Mouse (Mus musculus) heart, embryonic 16.5 days (tissue): ENCODE results near the gene Lhfpl3. TPM values are rescaled to one million over a fixed set of nuclear protein-coding genes. Genes with fewer than 3 reads are reported as not detected.
"Not testable (repeated sequence)": the region's sequence is repeated elsewhere in the genome, so short reads cannot be mapped to it uniquely, and the experiment has no call there.

ENCODE experiments used
- ATAC-seq: fragments of 200-750 bp; cut with Nextera tagmentation; replicated peaks from 2 replicates; pipeline ENCODE4 v1.8.0; 2017; ENCODE audit warnings: moderate number of reproducible peaks; ENCODE audit not compliant: insufficient read depth, low FRiP score; ENCODE audit errors: extremely low read depth
- H3K27ac ChIP-seq: fragments of 300-500 bp; sonication (generic); 2 replicates; pipeline ENCODE4 v1.5.1; 2014; ENCODE audit warnings: mild to moderate bottlenecking, low read length, control low read depth, moderate library complexity
- H3K27me3 ChIP-seq: fragments of 300-500 bp; sonication (generic); 2 replicates; pipeline ENCODE4 v1.6.1; 2014; ENCODE audit warnings: low read length, mixed read lengths; ENCODE audit not compliant: control insufficient read depth, insufficient read depth
- H3K36me3 ChIP-seq: fragments of 300-500 bp; sonication (generic); 2 replicates; pipeline ENCODE4 v1.6.1; 2014; ENCODE audit not compliant: control insufficient read depth, insufficient read depth
- H3K4me1 ChIP-seq: fragments of 300-500 bp; sonication (generic); 2 replicates; pipeline ENCODE4 v1.6.1; 2014; ENCODE audit warnings: low read length, mixed read lengths; ENCODE audit not compliant: control insufficient read depth, insufficient read depth
- H3K4me2 ChIP-seq: fragments of 300-500 bp; sonication (generic); 2 replicates; pipeline ENCODE4 v1.6.1; 2014; ENCODE audit warnings: low read depth, mild to moderate bottlenecking, control low read depth, low read length
- H3K4me3 ChIP-seq: fragments of 300-500 bp; sonication (generic); 2 replicates; pipeline ENCODE4 v1.5.1; 2014; ENCODE audit warnings: mild to moderate bottlenecking, control low read depth, low read length
- H3K9ac ChIP-seq: fragments of 300-500 bp; sonication (generic); 2 replicates; pipeline ENCODE4 v1.6.1; 2014; ENCODE audit warnings: low read length, control low read depth
- H3K9me3 ChIP-seq: fragments of 300-500 bp; sonication (generic); replicated peaks from 2 replicates; pipeline ENCODE4 v1.6.1; 2016; ENCODE audit warnings: low read length; ENCODE audit not compliant: control insufficient read depth
- WGBS: fragments of 180-500 bp; shearing (Covaris S2); extraction: QIAGEN DNeasy Blood & Tissue Kit; methylation state at CpG from one replicate; pipeline ENCODE4 v1.1.7; 2014; 5-methylcytosine and 5-hydroxymethylcytosine counted together
- polyA plus RNA-seq: library from polyadenylated mRNA; unstranded; fragments of >200 nt; fragmentation: Nextera tagmentation; extraction: Ambion mirVana; gene quantifications from 2 replicates; pipeline ENCODE4 v1.2.1, GENCODE M21; 2015

Gene Lhfpl3
- polyA plus RNA-seq = 0.05 TPM in 1 of 2 replicates, not detected in the other

DNA sequence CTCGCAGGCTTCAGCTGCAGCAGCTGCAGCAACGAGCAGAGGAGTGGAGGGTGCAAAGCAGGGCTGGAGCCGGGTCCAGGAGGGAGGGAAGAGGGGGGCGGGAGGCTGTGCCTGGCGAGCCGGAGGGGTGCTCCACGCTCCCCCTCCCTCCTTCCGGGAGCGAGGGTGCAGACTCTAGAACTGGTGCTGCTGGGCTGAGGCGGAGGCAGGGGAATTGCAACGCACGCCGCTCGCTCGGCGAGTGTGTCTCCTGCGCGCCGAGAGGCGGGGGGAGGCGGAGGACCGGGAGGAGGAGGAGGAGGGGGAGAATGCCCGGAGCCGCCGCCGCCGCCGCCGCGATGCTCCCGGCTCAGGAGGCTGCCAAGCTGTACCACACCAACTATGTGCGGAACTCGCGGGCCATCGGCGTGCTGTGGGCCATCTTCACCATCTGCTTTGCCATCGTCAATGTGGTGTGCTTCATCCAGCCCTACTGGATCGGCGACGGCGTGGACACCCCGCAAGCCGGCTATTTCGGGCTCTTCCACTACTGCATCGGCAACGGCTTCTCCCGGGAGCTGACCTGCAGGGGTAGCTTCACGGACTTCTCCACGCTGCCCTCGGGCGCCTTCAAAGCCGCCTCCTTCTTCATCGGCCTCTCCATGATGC lies at the start of gene Lhfpl3:
TSS of gene Lhfpl3 (plus strand) at position 175 of the 648 bp plus-strand sequence.
- Histone ChIP-seq H3K4me1 (peaks cover 3% of the 10 kb centered on the region; the same call in 1 of the 2 replicates), H3K4me2 (peak within 1 kb of the TSS; percentile 67), H3K9me3 (no peaks in the 10 kb centered on the region), H3K9ac (no peak within 1 kb of the TSS), H3K4me3 (peak within 1 kb of the TSS; percentile 47), H3K27ac (no peak within 1 kb of the TSS), H3K27me3 (peaks cover 36% of the 10 kb centered on the region), H3K36me3 (no peaks in the 10 kb centered on the region)
- ATAC-seq = no peak; the same call in 1 of the 2 replicates
- WGBS = under 1% methylated on average over 50 of the region's 53 CpGs

DNA sequence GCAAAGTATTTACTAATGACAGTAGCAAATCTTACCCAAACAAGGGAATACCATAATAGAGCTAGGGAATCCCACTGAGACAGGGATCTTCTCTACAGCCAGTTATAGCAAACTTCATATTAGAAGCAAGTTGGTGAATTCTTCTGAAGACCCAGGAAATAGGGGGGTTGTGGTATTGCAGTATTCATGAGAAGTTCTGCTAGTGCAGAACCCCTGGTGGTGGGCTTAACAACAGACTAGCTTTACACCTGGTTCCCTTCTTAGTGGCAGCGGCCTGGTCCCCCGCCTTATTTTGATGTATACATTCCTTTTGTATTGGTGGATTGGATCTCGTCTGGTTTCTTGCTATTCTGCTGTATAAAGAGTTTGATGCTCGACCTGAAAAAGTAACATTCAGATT lies 39.6 kb upstream of the Lhfpl3 start:
- not testable (repeated sequence) for H3K4me2 ChIP-seq, H3K9ac ChIP-seq, ATAC-seq, H3K4me1 ChIP-seq, H3K27ac ChIP-seq, H3K4me3 ChIP-seq, H3K9me3 ChIP-seq, H3K27me3 ChIP-seq, H3K36me3 ChIP-seq
- 80% methylated on average over 4 of the region's 4 CpGs for WGBS

DNA sequence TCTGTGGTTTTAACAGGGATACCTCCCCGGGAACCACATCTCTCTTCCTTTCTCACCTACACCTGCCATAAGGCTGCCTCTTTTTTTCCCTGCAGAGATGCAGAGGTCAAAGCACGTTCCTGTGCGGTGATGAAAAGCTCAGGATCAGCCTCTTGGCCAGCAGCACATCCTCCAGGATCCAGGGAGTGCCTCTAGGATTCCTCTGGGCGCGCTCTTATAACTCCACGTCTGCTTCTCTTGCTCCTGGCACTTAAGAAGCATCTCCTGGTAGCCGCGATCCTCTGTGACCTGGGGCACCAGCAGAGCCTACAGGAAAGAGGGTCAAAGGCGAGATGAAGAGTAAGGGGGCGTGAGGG lies 352 bp upstream of the Lhfpl3 start:
- Histone ChIP-seq H3K4me1 (peaks cover 3% of the 10 kb centered on the region; the same call in 1 of the 2 replicates), H3K9me3 (no peaks in the 10 kb centered on the region), H3K4me3 (peak overlapping the region; percentile 47), H3K4me2 (peak overlapping the region; percentile 67), H3K27ac (no peak overlapping the region), H3K9ac (no peak overlapping the region), H3K36me3 (no peaks in the 10 kb centered on the region), H3K27me3 (peaks cover 36% of the 10 kb centered on the region)
- no peak for ATAC-seq
- 4% methylated on average over 10 of the region's 10 CpGs for WGBS

DNA sequence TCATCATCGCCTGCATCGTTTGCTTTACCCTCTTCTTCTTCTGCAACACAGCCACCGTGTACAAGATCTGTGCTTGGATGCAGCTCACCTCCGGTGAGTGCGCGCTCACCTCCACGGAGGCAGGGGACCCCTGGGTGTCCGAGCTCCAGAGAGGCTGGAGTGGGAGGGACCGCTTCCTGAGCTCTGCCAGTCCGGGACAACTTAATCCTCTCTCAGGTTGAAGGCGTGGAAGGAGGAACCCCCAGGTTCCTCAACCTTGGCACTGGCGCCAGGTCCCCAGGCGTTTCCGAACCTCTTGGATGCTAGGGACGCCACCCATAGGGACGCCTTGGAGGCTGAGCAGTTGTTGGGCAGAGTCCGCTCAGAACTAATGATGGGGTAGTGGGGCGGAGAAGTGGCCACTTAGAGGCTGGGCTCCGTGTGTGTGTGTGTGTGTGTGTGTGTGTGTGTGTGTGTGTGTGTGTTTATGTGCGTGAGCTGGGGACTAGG lies 718 bp downstream of the Lhfpl3 start:
- WGBS = 1% methylated on average over 19 of the region's 20 CpGs
- peaks cover 36% of the 10 kb centered on the region for H3K27me3 ChIP-seq

DNA sequence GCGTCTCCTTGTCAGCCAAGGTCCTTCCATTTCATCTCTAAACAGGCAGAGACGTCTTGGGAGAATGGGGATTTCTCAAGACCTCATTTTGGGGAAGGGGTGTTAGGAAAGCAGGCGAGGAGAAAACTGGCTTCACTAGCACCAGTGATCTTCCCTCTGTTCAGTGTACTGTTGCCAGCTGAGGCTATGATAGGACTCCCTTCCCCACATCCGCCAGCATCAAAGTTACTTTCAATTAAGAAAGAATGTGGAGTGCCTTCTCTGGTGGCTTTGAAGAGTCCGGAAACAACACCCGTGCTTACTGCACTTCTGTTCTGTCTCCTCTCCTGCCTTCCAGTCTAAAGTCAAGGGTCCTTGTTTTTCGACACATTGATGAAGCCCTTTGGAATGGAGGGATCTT lies 1.4 kb downstream of the Lhfpl3 start:
- H3K36me3 ChIP-seq = no peaks in the 10 kb centered on the region
- H3K4me3 ChIP-seq = no peak overlapping the region
- H3K9me3 ChIP-seq = no peaks in the 10 kb centered on the region
- 3% methylated on average over 7 of the region's 7 CpGs for whole genome bisulfite sequencing
- no peak overlapping the region for H3K27ac ChIP-seq
- H3K4me2 ChIP-seq = peak overlapping the region; percentile 31; the same call in 1 of the 2 replicates
- no peak overlapping the region for H3K9ac ChIP-seq
- no peak for ATAC-seq
- peaks cover 3% of the 10 kb centered on the region; the same call in 1 of the 2 replicates for H3K4me1 ChIP-seq
- peaks cover 36% of the 10 kb centered on the region for H3K27me3 ChIP-seq

More for the DNA sequence above, 718 bp downstream of the Lhfpl3 start:
- H3K9ac ChIP-seq = no peak overlapping the region
- no peak overlapping the region for H3K27ac ChIP-seq
- ATAC-seq = no peak
- peaks cover 3% of the 10 kb centered on the region; the same call in 1 of the 2 replicates for H3K4me1 ChIP-seq
- H3K4me3 ChIP-seq = peak overlapping the region; percentile 47
- H3K4me2 ChIP-seq = peak overlapping the region; percentile 67
- H3K36me3 ChIP-seq = no peaks in the 10 kb centered on the region
- no peaks in the 10 kb centered on the region for H3K9me3 ChIP-seq

DNA sequence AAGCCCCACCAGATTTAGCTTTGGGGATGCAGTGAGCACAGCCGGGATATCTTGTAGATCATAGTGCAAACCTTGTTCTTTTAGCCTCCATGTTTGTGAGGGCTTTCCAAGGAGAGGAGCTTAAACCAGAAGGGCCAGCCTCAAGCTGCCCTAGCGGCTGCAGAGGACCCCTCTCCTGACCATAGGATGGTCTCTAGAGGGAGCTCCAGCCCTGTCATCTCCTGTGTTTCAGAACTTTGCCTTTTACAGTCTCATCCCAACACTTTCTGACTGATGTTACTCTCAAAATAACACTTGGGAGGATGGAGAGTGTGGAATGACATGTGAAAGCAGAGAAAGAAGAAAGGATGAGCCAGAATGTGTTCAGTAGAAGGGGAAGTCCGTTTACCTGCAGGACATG lies 11.4 kb downstream of the Lhfpl3 start:
- H3K4me3 ChIP-seq = no peak overlapping the region
- H3K4me2 ChIP-seq = no peak overlapping the region
- WGBS = 34% methylated on average over 3 of the region's 3 CpGs
- no peaks in the 10 kb centered on the region for H3K4me1 ChIP-seq
- no peak overlapping the region for H3K9ac ChIP-seq
- no peak for ATAC-seq
- no peak overlapping the region for H3K27ac ChIP-seq
- H3K36me3 ChIP-seq = no peaks in the 10 kb centered on the region
- H3K9me3 ChIP-seq = no peaks in the 10 kb centered on the region
- H3K27me3 ChIP-seq = no peaks in the 10 kb centered on the region

DNA sequence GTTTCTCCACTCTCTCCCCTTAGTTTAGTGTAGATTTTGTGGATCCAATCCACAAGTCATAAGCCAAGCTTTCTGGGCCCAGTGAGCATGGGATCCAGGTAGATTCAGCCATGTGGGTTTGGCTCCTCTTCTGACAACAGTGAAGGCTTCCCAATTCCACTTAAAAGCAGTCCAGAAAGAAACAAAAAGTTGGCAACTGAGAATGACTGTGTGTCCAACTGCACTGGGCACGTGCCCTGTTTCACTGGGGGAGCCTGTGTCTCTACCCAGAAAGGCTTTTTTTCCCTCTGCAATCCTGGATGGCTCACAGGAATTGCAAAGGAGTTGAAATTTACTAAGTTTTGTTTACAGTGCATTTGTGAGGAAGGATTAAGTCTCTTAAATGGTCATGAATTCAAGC lies 24.9 kb downstream of the Lhfpl3 start:
- H3K4me1 ChIP-seq = no peaks in the 10 kb centered on the region
- no peak overlapping the region for H3K4me2 ChIP-seq
- no peaks in the 10 kb centered on the region for H3K36me3 ChIP-seq
- ATAC-seq = no peak
- no peaks in the 10 kb centered on the region for H3K27me3 ChIP-seq
- no peak overlapping the region for H3K4me3 ChIP-seq
- WGBS = 50% methylated on average over 1 of the region's 1 CpGs
- H3K9ac ChIP-seq = no peak overlapping the region
- no peaks in the 10 kb centered on the region for H3K9me3 ChIP-seq
- no peak overlapping the region for H3K27ac ChIP-seq

DNA sequence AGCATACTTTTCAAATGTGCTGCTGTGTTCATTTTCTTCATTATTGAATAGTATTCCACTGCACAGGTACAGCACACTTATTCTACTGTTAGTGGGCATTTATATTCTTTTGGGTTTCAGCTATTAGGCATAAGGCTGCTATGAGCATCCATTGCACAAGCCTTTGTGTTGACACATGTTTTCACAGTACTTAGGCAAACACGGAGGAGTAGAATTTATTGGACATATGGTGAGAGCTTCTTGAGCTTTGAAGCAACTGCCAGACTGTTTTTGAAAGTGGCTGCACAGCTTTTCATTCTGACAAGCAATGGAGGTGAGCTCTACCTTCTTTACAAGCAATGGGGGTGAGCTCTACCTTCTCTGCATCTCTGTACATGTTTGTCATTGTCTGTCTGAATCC lies 49.5 kb downstream of the Lhfpl3 start:
- WGBS = 53% methylated on average over 1 of the region's 1 CpGs
- ATAC-seq = no peak
- Histone ChIP-seq H3K36me3 (no peaks in the 10 kb centered on the region), H3K27ac (no peak overlapping the region), H3K9me3 (no peaks in the 10 kb centered on the region), H3K9ac (no peak overlapping the region), H3K4me3 (no peak overlapping the region), H3K4me2 (no peak overlapping the region), H3K4me1 (no peaks in the 10 kb centered on the region), H3K27me3 (no peaks in the 10 kb centered on the region)

DNA sequence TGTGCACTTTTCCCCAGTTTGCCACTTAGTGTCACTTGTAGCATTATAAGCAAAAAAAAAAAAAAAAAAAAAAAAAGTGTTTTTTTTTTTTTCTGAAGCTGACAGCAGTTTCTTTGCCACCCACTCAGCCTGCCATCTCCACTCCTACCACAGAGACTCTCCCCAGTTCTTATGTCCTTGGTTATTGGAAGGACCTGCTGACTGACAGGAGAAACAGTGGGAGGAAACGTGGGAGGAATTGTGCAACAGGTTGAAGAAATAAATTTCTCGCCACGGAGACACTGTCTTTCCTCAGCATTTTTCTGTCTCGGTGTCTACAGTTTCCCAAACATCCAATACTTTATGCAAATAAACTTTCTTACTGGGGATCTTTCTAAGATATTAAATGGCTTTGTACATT lies 67.6 kb downstream of the Lhfpl3 start:
- Histone ChIP-seq H3K4me2 (no peak overlapping the region), H3K9ac (no peak overlapping the region), H3K9me3 (no peaks in the 10 kb centered on the region), H3K27me3 (no peaks in the 10 kb centered on the region), H3K27ac (no peak overlapping the region), H3K4me3 (no peak overlapping the region), H3K36me3 (no peaks in the 10 kb centered on the region), H3K4me1 (no peaks in the 10 kb centered on the region)
- 73% methylated on average over 4 of the region's 4 CpGs for WGBS
- no peak for ATAC-seq
